Mouse (Mus musculus) C2C12 (cell line): Measurements from ENCODE around the gene Banp.

Source experiments
- CEBPB ChIP-seq: IDR thresholded peaks from one replicate; pipeline ENCODE4 v1.6.1; 2011; ENCODE audit warnings: low read depth, mild to moderate bottlenecking, control low read depth, moderate library complexity
- CTCF ChIP-seq: IDR thresholded peaks from one replicate; pipeline ENCODE4 v1.5.1; 2011; ENCODE audit not compliant: control insufficient read depth, insufficient read depth, insufficient read length
- MAX ChIP-seq: IDR thresholded peaks from one replicate; pipeline ENCODE4 v1.6.1; 2011; ENCODE audit warnings: mild to moderate bottlenecking, control low read depth
- MYOD1 ChIP-seq: IDR thresholded peaks from one replicate; pipeline ENCODE4 v1.6.1; 2011; ENCODE audit warnings: low read depth; ENCODE audit not compliant: control insufficient read depth, insufficient read length
- MYOG ChIP-seq: IDR thresholded peaks from one replicate; pipeline ENCODE4 v1.6.1; 2011; ENCODE audit not compliant: control insufficient read depth, insufficient read length; ENCODE audit errors: extremely low read depth
- USF1 ChIP-seq: IDR thresholded peaks from one replicate; pipeline ENCODE4 v1.6.1; 2011; ENCODE audit warnings: low read depth, mild to moderate bottlenecking, control low read depth, moderate library complexity

DNA sequence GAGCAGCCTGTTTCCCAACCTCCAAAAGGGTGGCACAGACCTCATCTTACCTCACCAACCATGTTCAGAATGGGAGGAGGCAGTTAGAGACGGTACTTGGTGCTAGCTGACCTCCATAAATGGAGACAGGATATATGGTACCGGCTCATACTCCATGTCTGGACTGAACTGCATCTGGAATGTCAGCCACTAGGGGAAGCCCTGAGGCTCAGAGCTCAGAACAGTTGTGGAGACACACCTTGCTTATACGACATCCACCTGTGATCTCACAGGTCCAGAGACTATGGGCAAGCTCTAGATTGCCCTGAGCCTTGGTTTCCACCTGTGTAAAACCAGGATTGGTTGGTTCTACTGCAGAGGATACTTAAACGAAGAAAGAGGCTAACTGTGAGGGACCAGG, 125.4 kb downstream of the Banp start:
- TF ChIP-seq MAX (no peak), CTCF (no peak), USF1 (no peak), MYOD1 (no peak), MYOG (no peak), CEBPB (no peak)
